Mouse (Mus musculus): ENCODE data around the gene Ltb.

DNA sequence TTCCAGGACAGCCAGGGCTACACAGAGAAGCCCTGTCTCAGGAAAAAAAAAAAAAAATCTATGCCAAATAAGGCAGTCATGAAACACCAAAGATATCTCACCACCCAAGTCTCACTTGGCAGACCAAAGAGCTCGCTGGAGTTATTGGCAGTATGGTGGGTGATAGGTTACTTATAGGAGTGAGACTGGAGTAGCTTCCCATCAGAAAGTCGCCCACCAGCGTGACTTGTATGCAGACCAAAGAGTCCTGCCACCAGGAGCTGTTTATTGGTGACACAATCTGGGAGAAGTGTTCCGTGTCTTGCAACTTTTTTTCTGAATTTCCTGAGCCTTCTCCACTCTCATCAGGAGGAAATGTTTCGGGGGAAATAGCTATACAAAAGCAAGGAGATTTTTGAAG lies 45.5 kb downstream of the Ltb start:
- no peak for TF ChIP-seq CTCF (IDR thresholded peaks at IDR 0.05; ENCODE audit: extremely low read depth, insufficient read depth, insufficient read length, insufficient replicate concordance)
- no peak for TF ChIP-seq POLR2A (IDR thresholded peaks at IDR 0.05; ENCODE audit: low read depth, low read length)

Measured in spleen, adult 2 months (tissue).